Mouse (Mus musculus): Measurements from ENCODE around the gene Prpf40b. TPM values are rescaled to one million over a fixed set of nuclear protein-coding genes. Genes with fewer than 3 reads are reported as not detected.

Prpf40b gene
- polyA plus RNA-seq, 1 experiment from 2014 or later, result 114 TPM

- H3K27ac ChIP-seq (ENCODE audit: low read depth, low read length), result no peak overlapping the region
- H3K9me3 ChIP-seq (ENCODE audit: control insufficient read depth, low read length), result no peaks in the 10 kb centered on the region
- WGBS, result 93% methylated on average over 5 of the region's 5 CpGs
- peaks cover 68% of the 10 kb centered on the region for H3K36me3 ChIP-seq (ENCODE audit: control insufficient read depth, insufficient read depth, low read length)
- no peak overlapping the region for H3K4me3 ChIP-seq (ENCODE audit: low read length)
- ATAC-seq, result no peak
- H3K4me1 ChIP-seq (ENCODE audit: control insufficient read depth, insufficient read depth, low read depth, low read length), result no peaks in the 10 kb centered on the region
- no peaks in the 10 kb centered on the region for H3K27me3 ChIP-seq (replicated peaks; ENCODE audit: control insufficient read depth, insufficient read depth, low read length)
- H3K4me2 ChIP-seq (ENCODE audit: low read length), result no peak overlapping the region
- no peak overlapping the region for H3K9ac ChIP-seq (ENCODE audit: low read depth, low read length)
Observed at GRCm38 (mm10) chr15:99310617-99311016, 15.7 kb downstream of the Prpf40b start.

DNA sequence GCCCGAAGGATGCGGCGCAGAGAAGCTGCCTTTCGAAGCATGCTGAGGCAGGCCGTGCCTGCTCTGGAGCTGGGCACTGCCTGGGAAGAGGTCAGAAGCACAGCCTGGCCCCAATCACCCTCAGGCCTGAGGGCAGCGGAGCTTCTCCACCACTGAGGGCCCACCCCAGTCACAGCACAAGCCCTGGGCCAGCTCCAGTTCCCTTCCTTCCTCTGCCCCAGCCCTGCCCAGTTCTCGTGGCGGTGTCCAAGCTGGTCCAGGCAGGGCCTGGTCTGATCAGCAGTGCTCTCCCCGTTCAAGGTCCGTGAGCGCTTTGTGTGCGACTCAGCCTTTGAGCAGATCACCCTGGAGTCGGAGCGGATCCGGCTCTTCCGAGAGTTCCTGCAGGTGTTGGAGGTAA lies 20.0 kb downstream of the Prpf40b start:
- Histone ChIP-seq H3K27ac (ENCODE audit: low read depth, low read length) (no peak overlapping the region), H3K36me3 (ENCODE audit: control insufficient read depth, insufficient read depth, low read length) (peaks cover 58% of the 10 kb centered on the region), H3K9ac (ENCODE audit: low read depth, low read length) (no peak overlapping the region), H3K4me3 (ENCODE audit: low read length) (no peak overlapping the region), H3K4me1 (ENCODE audit: control insufficient read depth, insufficient read depth, low read depth, low read length) (no peaks in the 10 kb centered on the region; the same call in 1 of the 2 replicates), H3K9me3 (ENCODE audit: control insufficient read depth, low read length) (no peaks in the 10 kb centered on the region), H3K4me2 (ENCODE audit: low read length) (no peak overlapping the region), H3K27me3 (replicated peaks; ENCODE audit: control insufficient read depth, insufficient read depth, low read length) (no peaks in the 10 kb centered on the region)
- 96% methylated on average over 14 of the region's 16 CpGs for WGBS
- no peak for ATAC-seq

- Histone ChIP-seq H3K27me3 (replicated peaks; ENCODE audit: control insufficient read depth, insufficient read depth, low read length) (no peaks in the 10 kb centered on the region), H3K4me3 (ENCODE audit: low read length) (no peak overlapping the region), H3K27ac (ENCODE audit: low read depth, low read length) (peak overlapping the region; percentile 68), H3K4me2 (ENCODE audit: low read length) (no peak overlapping the region), H3K9me3 (ENCODE audit: control insufficient read depth, low read length) (no peaks in the 10 kb centered on the region), H3K36me3 (ENCODE audit: control insufficient read depth, insufficient read depth, low read length) (peaks cover 59% of the 10 kb centered on the region), H3K9ac (ENCODE audit: low read depth, low read length) (peak overlapping the region; percentile 29; the same call in 1 of the 2 replicates), H3K4me1 (ENCODE audit: control insufficient read depth, insufficient read depth, low read depth, low read length) (no peaks in the 10 kb centered on the region; the same call in 1 of the 2 replicates)
- 81% methylated on average over 16 of the region's 16 CpGs for WGBS
- peak; percentile 37 for ATAC-seq
Observed at GRCm38 (mm10) chr15:99316314-99317266, 21.7 kb downstream of the Prpf40b start.

DNA sequence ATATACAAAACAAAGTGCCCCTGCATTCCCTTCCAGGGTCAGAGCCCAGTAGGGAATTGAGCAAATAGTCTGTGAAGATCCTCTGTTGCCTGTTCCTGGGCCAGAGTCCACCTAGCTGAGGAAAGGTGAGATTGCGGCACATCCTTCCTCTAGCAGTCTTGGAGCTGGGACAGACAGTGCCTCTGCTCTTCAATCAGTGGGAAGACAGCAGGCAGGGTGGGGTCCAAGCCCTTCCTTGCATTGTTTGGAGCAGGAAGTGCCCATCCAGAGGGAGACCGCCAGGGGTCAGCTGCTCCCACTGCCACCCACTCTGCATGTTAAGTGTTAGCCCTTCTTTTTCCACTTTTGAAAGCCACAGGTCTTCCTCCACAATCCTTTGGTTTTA lies 22.4 kb downstream of the Prpf40b start:
- Histone ChIP-seq H3K4me2 (ENCODE audit: low read length) (no peak overlapping the region), H3K27me3 (replicated peaks; ENCODE audit: control insufficient read depth, insufficient read depth, low read length) (no peaks in the 10 kb centered on the region), H3K27ac (ENCODE audit: low read depth, low read length) (peak overlapping the region; percentile 68), H3K4me3 (ENCODE audit: low read length) (no peak overlapping the region), H3K9me3 (ENCODE audit: control insufficient read depth, low read length) (no peaks in the 10 kb centered on the region), H3K4me1 (ENCODE audit: control insufficient read depth, insufficient read depth, low read depth, low read length) (no peaks in the 10 kb centered on the region; the same call in 1 of the 2 replicates), H3K9ac (ENCODE audit: low read depth, low read length) (peak overlapping the region; percentile 33; the same call in 1 of the 2 replicates), H3K36me3 (ENCODE audit: control insufficient read depth, insufficient read depth, low read length) (peaks cover 59% of the 10 kb centered on the region)
- 56% methylated on average over 2 of the region's 2 CpGs for WGBS
- ATAC-seq, result peak; percentile 31

- no peak overlapping the region for H3K4me2 ChIP-seq (ENCODE audit: low read length)
- no peak overlapping the region for H3K4me3 ChIP-seq (ENCODE audit: low read length)
- peak overlapping the region; percentile 68 for H3K27ac ChIP-seq (ENCODE audit: low read depth, low read length)
- 92% methylated on average over 6 of the region's 6 CpGs for WGBS
- no peak for ATAC-seq
- H3K27me3 ChIP-seq (replicated peaks; ENCODE audit: control insufficient read depth, insufficient read depth, low read length), result no peaks in the 10 kb centered on the region
- H3K36me3 ChIP-seq (ENCODE audit: control insufficient read depth, insufficient read depth, low read length), result peaks cover 54% of the 10 kb centered on the region
- H3K9me3 ChIP-seq (ENCODE audit: control insufficient read depth, low read length), result no peaks in the 10 kb centered on the region
- no peak overlapping the region; the same call in 1 of the 2 replicates for H3K9ac ChIP-seq (ENCODE audit: low read depth, low read length)
- no peaks in the 10 kb centered on the region; the same call in 1 of the 2 replicates for H3K4me1 ChIP-seq (ENCODE audit: control insufficient read depth, insufficient read depth, low read depth, low read length)
Observed at GRCm38 (mm10) chr15:99318071-99318470, 23.2 kb downstream of the Prpf40b start.

DNA sequence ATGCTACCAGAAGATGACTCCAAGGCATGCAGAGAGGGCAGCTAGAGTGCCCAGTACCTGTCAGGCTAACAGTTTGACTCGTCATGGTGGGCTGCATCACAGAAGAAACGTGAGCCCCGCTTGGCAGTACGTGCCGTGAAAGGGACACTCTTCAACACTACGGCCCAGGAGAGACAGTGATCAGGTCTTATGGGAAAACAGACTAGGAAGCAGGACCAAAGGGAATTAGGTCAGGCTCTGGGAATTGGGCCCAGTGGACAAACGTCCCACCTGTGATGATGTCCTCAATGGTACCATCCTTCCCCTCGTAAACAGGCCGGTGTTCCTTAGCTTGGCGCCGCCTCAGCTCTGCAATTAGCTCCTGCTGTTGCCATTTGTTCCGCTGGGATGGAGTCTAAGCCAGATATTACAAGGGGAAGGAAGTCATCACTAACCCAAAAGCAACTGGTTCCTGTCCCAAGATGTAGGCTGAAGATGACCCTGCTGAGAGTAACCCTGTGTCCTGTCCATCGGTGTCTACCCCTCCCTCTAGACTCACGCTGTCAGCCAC lies 24.0 kb downstream of the Prpf40b start:
- Histone ChIP-seq H3K4me1 (ENCODE audit: control insufficient read depth, insufficient read depth, low read depth, low read length) (no peaks in the 10 kb centered on the region; the same call in 1 of the 2 replicates), H3K36me3 (ENCODE audit: control insufficient read depth, insufficient read depth, low read length) (peaks cover 51% of the 10 kb centered on the region), H3K4me2 (ENCODE audit: low read length) (no peak overlapping the region), H3K27ac (ENCODE audit: low read depth, low read length) (peak overlapping the region; percentile 41), H3K9me3 (ENCODE audit: control insufficient read depth, low read length) (no peaks in the 10 kb centered on the region), H3K4me3 (ENCODE audit: low read length) (no peak overlapping the region), H3K27me3 (replicated peaks; ENCODE audit: control insufficient read depth, insufficient read depth, low read length) (no peaks in the 10 kb centered on the region), H3K9ac (ENCODE audit: low read depth, low read length) (peak overlapping the region; percentile 17; the same call in 1 of the 2 replicates)
- ATAC-seq, result no peak
- 80% methylated on average over 14 of the region's 14 CpGs for WGBS

DNA sequence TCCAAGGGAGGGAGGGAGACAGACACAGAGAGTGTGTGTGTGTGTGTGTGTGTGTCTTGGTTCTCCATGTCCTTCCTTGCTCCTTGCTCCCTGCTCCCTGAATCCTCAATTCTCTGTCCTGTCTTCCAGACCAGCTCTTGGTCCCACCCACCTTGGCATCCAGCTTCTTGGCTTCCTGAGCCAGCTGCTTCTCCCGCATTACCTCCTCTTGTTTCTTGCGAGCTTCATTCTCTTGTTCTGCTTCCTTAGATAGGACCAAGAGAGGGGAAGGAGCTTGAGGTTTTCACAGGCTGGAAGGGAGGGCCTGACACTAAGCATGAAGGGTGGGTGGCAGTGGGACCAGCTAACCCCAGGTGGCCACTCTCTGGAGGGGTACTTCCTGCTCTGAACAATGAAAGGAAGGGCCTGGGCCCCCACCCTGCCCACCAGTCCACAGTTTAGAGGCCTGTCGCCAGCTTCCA lies 24.6 kb downstream of the Prpf40b start:
- no peak overlapping the region for H3K9ac ChIP-seq (ENCODE audit: low read depth, low read length)
- H3K4me3 ChIP-seq (ENCODE audit: low read length), result no peak overlapping the region
- WGBS, result 78% methylated on average over 3 of the region's 3 CpGs
- H3K36me3 ChIP-seq (ENCODE audit: control insufficient read depth, insufficient read depth, low read length), result peaks cover 49% of the 10 kb centered on the region
- no peaks in the 10 kb centered on the region; the same call in 1 of the 2 replicates for H3K4me1 ChIP-seq (ENCODE audit: control insufficient read depth, insufficient read depth, low read depth, low read length)
- ATAC-seq, result no peak
- H3K9me3 ChIP-seq (ENCODE audit: control insufficient read depth, low read length), result no peaks in the 10 kb centered on the region
- H3K27me3 ChIP-seq (replicated peaks; ENCODE audit: control insufficient read depth, insufficient read depth, low read length), result no peaks in the 10 kb centered on the region
- peak overlapping the region; percentile 25 for H3K27ac ChIP-seq (ENCODE audit: low read depth, low read length)
- no peak overlapping the region for H3K4me2 ChIP-seq (ENCODE audit: low read length)

DNA sequence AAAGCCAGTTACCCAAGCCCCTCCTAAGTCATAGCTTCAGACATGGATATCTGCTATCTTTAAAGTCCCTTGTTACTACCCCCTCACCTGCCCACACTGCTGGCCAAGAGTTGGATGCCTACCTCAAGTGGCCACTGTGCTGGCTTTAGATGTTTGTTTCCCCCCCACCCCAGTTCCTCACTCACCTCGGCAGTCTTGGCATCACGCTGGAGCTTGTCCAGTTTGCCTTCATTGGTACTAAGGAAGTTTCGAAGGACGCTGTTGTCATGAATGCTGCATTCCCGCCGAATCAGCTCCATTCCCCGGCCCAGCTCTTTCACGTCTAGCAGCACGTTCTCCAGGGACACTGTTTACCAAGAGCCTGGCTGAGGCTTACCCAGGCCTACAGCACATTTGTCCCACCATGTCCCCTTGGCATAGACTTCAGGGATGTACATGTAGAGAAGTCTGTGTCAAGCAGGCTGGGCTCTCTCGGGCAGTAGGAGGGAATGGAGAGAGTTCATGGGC lies 25.3 kb downstream of the Prpf40b start:
- 79% methylated on average over 10 of the region's 10 CpGs for WGBS
- ATAC-seq, result no peak
- Histone ChIP-seq H3K27me3 (replicated peaks; ENCODE audit: control insufficient read depth, insufficient read depth, low read length) (no peaks in the 10 kb centered on the region), H3K9ac (ENCODE audit: low read depth, low read length) (no peak overlapping the region), H3K9me3 (ENCODE audit: control insufficient read depth, low read length) (no peaks in the 10 kb centered on the region), H3K36me3 (ENCODE audit: control insufficient read depth, insufficient read depth, low read length) (peaks cover 42% of the 10 kb centered on the region), H3K4me2 (ENCODE audit: low read length) (no peak overlapping the region), H3K4me3 (ENCODE audit: low read length) (no peak overlapping the region), H3K4me1 (ENCODE audit: control insufficient read depth, insufficient read depth, low read depth, low read length) (no peaks in the 10 kb centered on the region; the same call in 1 of the 2 replicates), H3K27ac (ENCODE audit: low read depth, low read length) (no peak overlapping the region; the same call in 1 of the 2 replicates)

GRCm38 (mm10) chr15:99320978-99321377 lies 26.1 kb downstream of the Prpf40b start:
- Histone ChIP-seq H3K4me2 (ENCODE audit: low read length) (no peak overlapping the region), H3K27ac (ENCODE audit: low read depth, low read length) (0 out of 2 replicates have a peak overlapping the region, but pooled peaks have one; percentile 8), H3K27me3 (replicated peaks; ENCODE audit: control insufficient read depth, insufficient read depth, low read length) (no peaks in the 10 kb centered on the region), H3K4me1 (ENCODE audit: control insufficient read depth, insufficient read depth, low read depth, low read length) (no peaks in the 10 kb centered on the region; the same call in 1 of the 2 replicates), H3K9me3 (ENCODE audit: control insufficient read depth, low read length) (no peaks in the 10 kb centered on the region), H3K36me3 (ENCODE audit: control insufficient read depth, insufficient read depth, low read length) (peaks cover 39% of the 10 kb centered on the region), H3K9ac (ENCODE audit: low read depth, low read length) (no peak overlapping the region), H3K4me3 (ENCODE audit: low read length) (no peak overlapping the region)
- WGBS, result 86% methylated on average over 9 of the region's 9 CpGs
- no peak for ATAC-seq

Data from hindbrain, embryonic 16.5 days (tissue).